ENCODE assay signal across 24 mouse cellular contexts in genomic region chr19:8570341-8571040, GRCm38 (mm10). TPM values are rescaled to one million over a fixed set of nuclear protein-coding genes. Genes with fewer than 3 reads are reported as not detected.
A peak's percentile ranks its signal among the peaks of the same experiment; 100 is the strongest.
DNase-seq lines count a peak whose midpoint lies in the region; ATAC-seq and TF ChIP-seq lines count a peak whose summit lies in the region.
"Had no signal": no experiment of that assay in that cellular context is flagged by ENCODE, and none has a peak within 500 bp of the region (broad histone marks: within the 10 kb centered on the region; RNA-seq: fewer than 3 reads in every experiment).

No protein-coding gene starts in this region.

- no peak for TF ChIP-seq CTCF in liver, adult 2 months (IDR thresholded peaks at IDR 0.05; ENCODE audit: low read depth, low read length)

- H3K9me3 ChIP-seq in liver, embryonic 11.5 days (ENCODE audit: control insufficient read depth, low read length): no peaks in the 10 kb centered on the region
- H3K9me3 ChIP-seq: forebrain, embryonic 12.5 days; heart, embryonic 12.5 days; hindbrain, embryonic 10.5 days had no signal

- intact Hi-C loops in left cerebral cortex, postnatal 14 days (cut with DNase I): no loop called here

- ATAC-seq in liver, embryonic 11.5 days (replicated peaks; ENCODE audit: low FRiP score): no peak
- ATAC-seq in monocyte, adult 5-6 weeks (replicated peaks; ENCODE audit: insufficient number of reproducible peaks, low FRiP score, low TSS enrichment, poor library complexity, severe bottlenecking): no peak
- ATAC-seq: Patski had no signal

- peaks cover 17% of the 10 kb centered on the region for H3K4me1 ChIP-seq in liver, adult 2 months (ENCODE audit: control insufficient read depth, insufficient read depth, low read length)
- H3K4me1 ChIP-seq in liver, embryonic 11.5 days (replicated peaks; ENCODE audit: control insufficient read depth, insufficient read depth, low read length): no peaks in the 10 kb centered on the region

- H3K27ac ChIP-seq in liver, adult 2 months (replicated peaks; ENCODE audit: insufficient read depth, low read depth, low read length): no peak overlapping the region
- H3K27ac ChIP-seq in liver, embryonic 11.5 days (ENCODE audit: low read depth, low read length): no peak overlapping the region
- H3K27ac ChIP-seq: forebrain, embryonic 12.5 days; hindbrain, embryonic 14.5 days had no signal

- no peaks in the 10 kb centered on the region for H3K27me3 ChIP-seq in liver, adult 2 months (ENCODE audit: control insufficient read depth, insufficient read depth, low read length)
- no peaks in the 10 kb centered on the region for H3K27me3 ChIP-seq in liver, embryonic 11.5 days (replicated peaks; ENCODE audit: control insufficient read depth, insufficient read depth, low read length)
- H3K27me3 ChIP-seq: CH12.LX; heart, embryonic 12.5 days had no signal

- H3K36me3 ChIP-seq in liver, adult 2 months (ENCODE audit: control insufficient read depth, insufficient read depth, low read length): no peaks in the 10 kb centered on the region
- no peaks in the 10 kb centered on the region for H3K36me3 ChIP-seq in liver, embryonic 11.5 days (ENCODE audit: control insufficient read depth, insufficient read depth, low read length)
- H3K36me3 ChIP-seq: forebrain, embryonic 12.5 days; heart, embryonic 12.5 days; hindbrain, embryonic 10.5 days had no signal

- 11% methylated on average over 2 of the region's 2 CpGs for WGBS in liver, adult 2 months
- WGBS in liver, embryonic 11.5 days: 65% methylated on average over 2 of the region's 2 CpGs

- H3K4me2 ChIP-seq in liver, embryonic 11.5 days: no peak overlapping the region

- no peak overlapping the region for H3K9ac ChIP-seq in liver, adult 2 months (ENCODE audit: low read depth, low read length)
- H3K9ac ChIP-seq in liver, embryonic 11.5 days (ENCODE audit: low read depth, low read length): no peak overlapping the region

- no peak for TF ChIP-seq POLR2A in liver, adult 2 months (IDR thresholded peaks at IDR 0.05; ENCODE audit: extremely low read depth, insufficient read depth, low read length)

- H3K4me3 ChIP-seq in liver, adult 2 months (ENCODE audit: insufficient read depth, low read depth, low read length): no peak overlapping the region
- H3K4me3 ChIP-seq in liver, embryonic 11.5 days (ENCODE audit: low read depth, low read length): no peak overlapping the region

- no peaks in the 10 kb centered on the region for H3K79me2 ChIP-seq in liver, adult 2 months (ENCODE audit: control insufficient read depth, insufficient read depth, low read length)

- peak; percentile 81 for DNase-seq in heart, adult 11 months
- DNase-seq in heart, adult 18-20 months: no peak
- peak; percentile 44 for DNase-seq in liver, adult 2 months (ENCODE audit: extremely low read depth, low read depth, low spot score)
- no peak for DNase-seq in liver, embryonic 11.5 days (ENCODE audit: low spot score)
- DNase-seq in kidney, postnatal 14 days: peak; percentile 69
- DNase-seq in left cerebral cortex, postnatal 14 days (ENCODE audit: low spot score in 2 of 2): no peak
- DNase-seq in cerebellum, adult 11-12 months: no peak
- DNase-seq: adrenal gland, adult 2 months; adrenal gland, postnatal 25 days; cerebellum, adult 2 months; cerebellum, postnatal 10 days; gastrocnemius, postnatal 10 days had no signal

RNA-seq across cellular contexts. Expression of gene Slc22a8, which starts 20.6 kb away (rescaled TPM):
- not detected for total RNA-seq in heart, adult 18-20 months (2021)
- not detected in 2 replicates for total RNA-seq in liver, adult 2 months (2014; rRNA removed)
- polyA plus RNA-seq in liver, adult 2 months (2012; rRNA removed): 0.02 TPM in 1 of 2 replicates, not detected in the other
- polyA plus RNA-seq in liver, embryonic 11.5 days (2014; fragmentation: Nextera tagmentation; extraction: Ambion mirVana): 2.0 and 2.9 TPM in 2 replicates
- total RNA-seq in left cerebral cortex, postnatal 14 days (2021): 10 to 100 TPM; 22.1 to 23.8 TPM
- 0.21 TPM in 1 of 3 replicates, not detected in the others for total RNA-seq in monocyte, adult 5-6 weeks (2017)
- total RNA-seq: CH12.LX; gastrocnemius, postnatal 4 days; heart, postnatal 25 days had no signal
- polyA plus RNA-seq: C2C12; heart, embryonic 12.5 days; Patski had no signal

RNA-seq across cellular contexts. Expression of gene Slc22a6, which starts 47.3 kb away (rescaled TPM):
- total RNA-seq in heart, adult 18-20 months (2021): not detected
- not detected in 2 replicates for total RNA-seq in liver, adult 2 months (2014; rRNA removed)
- polyA plus RNA-seq in liver, adult 2 months (2012; rRNA removed): 0.02 TPM in 1 of 2 replicates, not detected in the other
- polyA plus RNA-seq in liver, embryonic 11.5 days (2014; fragmentation: Nextera tagmentation; extraction: Ambion mirVana): not detected in 2 replicates
- total RNA-seq in left cerebral cortex, postnatal 14 days (2021): 1 to 10 TPM; 4.8 to 5.7 TPM
- total RNA-seq in monocyte, adult 5-6 weeks (2017): not detected in 3 replicates
- total RNA-seq: adrenal gland, adult 2 months; adrenal gland, postnatal 25 days; CH12.LX; gastrocnemius, postnatal 10 days; gastrocnemius, postnatal 4 days; heart, adult 8-10 months; heart, postnatal 25 days had no signal
- polyA plus RNA-seq: adrenal gland, adult 2 months; C2C12; heart, embryonic 12.5 days; heart, embryonic 16.5 days; Patski had no signal

Comparison
In these comparisons a context has a peak if more than half of its experiments do, and no peak if none do; other contexts are left out.
1. DNase-seq: peak in heart, adult 11 months (single experiment), liver, adult 2 months (single experiment) and kidney, postnatal 14 days (single experiment); none in heart, adult 18-20 months (0 of 2), liver, embryonic 11.5 days (single experiment), left cerebral cortex, postnatal 14 days (0 of 2) and cerebellum, adult 11-12 months (single experiment).
2. RNA of gene Slc22a8, which starts 20.6 kb away (total RNA-seq): 22.1 to 23.8 TPM in left cerebral cortex, postnatal 14 days; not detected in heart, adult 18-20 months, not detected in liver, adult 2 months and 0.21 TPM in monocyte, adult 5-6 weeks; every median in the first group is over 10 times any median in the second.